Mouse (Mus musculus): ENCODE results near the gene Phactr1.

DNA sequence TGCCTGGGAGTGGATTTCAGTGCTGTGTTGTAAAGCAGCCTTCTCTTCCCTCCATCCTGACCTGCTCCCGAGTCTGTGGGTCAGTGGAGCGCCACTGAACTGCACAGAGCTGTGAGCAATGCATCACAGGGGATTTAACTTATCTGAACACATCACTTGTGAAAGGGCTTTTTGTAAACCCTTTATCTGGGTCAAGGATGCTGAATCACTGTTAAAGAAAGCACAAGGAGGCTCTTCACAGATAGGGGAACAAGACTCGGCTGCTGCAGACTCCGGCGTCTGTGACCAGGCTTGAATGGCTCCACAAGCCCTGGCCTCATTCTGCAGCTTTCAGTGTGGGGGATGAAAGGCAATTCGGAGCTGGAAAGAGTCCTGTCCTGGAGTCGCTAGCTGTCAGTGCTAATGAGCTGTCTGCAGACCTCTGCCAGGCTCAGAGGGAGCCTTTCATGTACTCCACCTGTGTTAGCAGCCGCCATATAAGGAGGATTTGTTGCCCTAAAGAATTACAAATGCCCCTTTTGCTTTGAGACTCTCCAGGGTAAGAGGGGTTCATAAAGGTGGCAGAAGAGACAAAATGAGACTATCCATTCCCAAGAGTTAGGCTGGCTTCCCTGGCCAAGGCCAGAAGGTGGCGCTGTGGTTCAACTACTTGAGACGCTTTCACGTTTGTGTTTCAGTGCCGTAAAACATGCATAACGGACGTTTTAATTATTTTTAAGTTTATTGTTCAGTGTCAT is 502.2 kb downstream of the Phactr1 start:
- TF ChIP-seq POLR2A (IDR thresholded peaks at IDR 0.05; ENCODE audit: borderline replicate concordance, control insufficient read depth, low read depth, low read length) (no peak), CTCF (IDR thresholded peaks at IDR 0.05; ENCODE audit: control insufficient read depth, insufficient read depth, low read length) (peak; percentile 92)

Data from bone marrow, adult 2 months (tissue).